Mouse (Mus musculus) heart, adult 2 months (tissue): ENCODE data around the gene Gale. TPM values are rescaled to one million over a fixed set of nuclear protein-coding genes. Genes with fewer than 3 reads are reported as not detected.
A peak's percentile ranks its signal among the peaks of the same experiment; 100 is the strongest.

Experiments
- DNase-seq, 2 experiments: peaks; one replicate each; pipeline ENCODE4 v3.0.0; 2021
- H3K27ac ChIP-seq: fragments of 200-600 bp; 2 replicates; pipeline ENCODE4 v1.8.1; 2022
- H3K27me3 ChIP-seq: fragments of 200-500 bp; 2 replicates; pipeline ENCODE4 v1.6.1; 2012; ENCODE audit warnings: mild to moderate bottlenecking, low read length, inconsistent platforms, mixed read lengths; ENCODE audit not compliant: control insufficient read depth, insufficient read depth
- H3K36me3 ChIP-seq: fragments of 200-500 bp; 2 replicates; pipeline ENCODE4 v1.6.1; 2012; ENCODE audit warnings: low read length, inconsistent platforms; ENCODE audit not compliant: control insufficient read depth, insufficient read depth
- H3K4me1 ChIP-seq: fragments of 200-500 bp; 2 replicates; pipeline ENCODE4 v1.6.1; 2011; ENCODE audit warnings: low read length; ENCODE audit not compliant: control insufficient read depth, insufficient read depth
- H3K4me3 ChIP-seq: fragments of 200-600 bp; 2 replicates; pipeline ENCODE4 v1.8.1; 2022
- H3K79me2 ChIP-seq: fragments of 200-500 bp; replicated peaks from 2 replicates; pipeline ENCODE4 v1.6.1; 2012; ENCODE audit warnings: mild to moderate bottlenecking, inconsistent platforms, low read length, moderate library complexity, mixed read lengths; ENCODE audit not compliant: control insufficient read depth, insufficient read depth
- H3K9ac ChIP-seq: fragments of 200-500 bp; 2 replicates; pipeline ENCODE4 v1.6.1; 2012; ENCODE audit warnings: low read depth, mild to moderate bottlenecking, control low read depth, inconsistent platforms, low read length, mixed read lengths
- CTCF ChIP-seq: fragments of 200-600 bp; IDR thresholded peaks from 2 replicates; pipeline ENCODE4 v1.8.1; 2022; ENCODE audit warnings: antibody characterized with exemption, mild to moderate bottlenecking, moderate library complexity
- EP300 ChIP-seq: fragments of 200-500 bp; IDR thresholded peaks from 2 replicates; pipeline ENCODE4 v1.6.1; 2011; ENCODE audit warnings: low read depth, low read length, control low read depth; ENCODE audit not compliant: insufficient read depth
- POLR2A ChIP-seq: fragments of 200-500 bp; IDR thresholded peaks from 2 replicates; pipeline ENCODE4 v1.6.1; 2011; ENCODE audit warnings: mild to moderate bottlenecking, low read depth, low read length, control low read depth; ENCODE audit not compliant: insufficient read depth
- WGBS: fragments of 180-500 bp; shearing (Covaris S2); methylation state at CpG from one replicate; pipeline ENCODE4 v1.1.7; 2018; 5-methylcytosine and 5-hydroxymethylcytosine counted together
- intact Hi-C: fragments of 180-260 bp; cut with DNase I; formaldehyde crosslinking; loops from one replicate; pipeline ENCODE4 v1.15.1; 2025
- polyA plus RNA-seq: library from polyadenylated mRNA; depleted of rRNA; stranded (reverse); fragments of >200 nt; gene quantifications from 2 replicates; pipeline ENCODE4 v1.2.3, GENCODE M21; 2012
- total RNA-seq, 2 experiments: library from RNA; stranded (reverse); gene quantifications; 2 replicates each; pipeline ENCODE4 v1.2.3; 2021

Gale gene
- total and polyA plus RNA-seq, 3 experiments: 1.6 to 4.6 (median 2.0) TPM

DNA sequence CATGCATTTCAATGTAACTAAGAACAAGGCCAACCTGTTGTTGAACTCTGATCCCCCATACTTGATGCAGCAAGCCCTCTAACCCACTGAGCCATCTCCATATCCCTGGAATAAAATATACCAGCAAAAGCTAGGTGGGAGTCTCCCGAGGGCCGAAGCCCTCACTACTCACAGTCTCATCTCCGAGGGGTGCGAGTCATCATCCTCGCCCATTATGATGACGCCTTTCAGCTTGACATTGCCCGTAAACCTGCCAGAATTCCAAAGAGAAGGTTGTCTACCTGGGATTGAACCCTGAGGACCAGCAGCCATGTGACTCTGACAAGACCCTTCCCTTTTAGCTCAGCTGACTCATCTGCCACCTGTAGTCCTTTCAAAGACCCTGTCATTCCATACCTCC is 22.2 kb downstream of the Gale start:
- Histone ChIP-seq H3K27ac (no peak overlapping the region), H3K79me2 (no peaks in the 10 kb centered on the region), H3K4me3 (no peak overlapping the region), H3K4me1 (peaks cover 4% of the 10 kb centered on the region), H3K9ac (no peak overlapping the region), H3K36me3 (no peaks in the 10 kb centered on the region), H3K27me3 (no peaks in the 10 kb centered on the region)
- DNase-seq: no peak
- WGBS: 88% methylated on average over 7 of the region's 7 CpGs
- intact Hi-C loops: loop anchor here (5.0 kb wide), 2 partner anchors 37 to 67 kb away; partner anchors contain the start of genes Eloa and Rpl11
- TF ChIP-seq POLR2A (no peak), EP300 (no peak)

DNA sequence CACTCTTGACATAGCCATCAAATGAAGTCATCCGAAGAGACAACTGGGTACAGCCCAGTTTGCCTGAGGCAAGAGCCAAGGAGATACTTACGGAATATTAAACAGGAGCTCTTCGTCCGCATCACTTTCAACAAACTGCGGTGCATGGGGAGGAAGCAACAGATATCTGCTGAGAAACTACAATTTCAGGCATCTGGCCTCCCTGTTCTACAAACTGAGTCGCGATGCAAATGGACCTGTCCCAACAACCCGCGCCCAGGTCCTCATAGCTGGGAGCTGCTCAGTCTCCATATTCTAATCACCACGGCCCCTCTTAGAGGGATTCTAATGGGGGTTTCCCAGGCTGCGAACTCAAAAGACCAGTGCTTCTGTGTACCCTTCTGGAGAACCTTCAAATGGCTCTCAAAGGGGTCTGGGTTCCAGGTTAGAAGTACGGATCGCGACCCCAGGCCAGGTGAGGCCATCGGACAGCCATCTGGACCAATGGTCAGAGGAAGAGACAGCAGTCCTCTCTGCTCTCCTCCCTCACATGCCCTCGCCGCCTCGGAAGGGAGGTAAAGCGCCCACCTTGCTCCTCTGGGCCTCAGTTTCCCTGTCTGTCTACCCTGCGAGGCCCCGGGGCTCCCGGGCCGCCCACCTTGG is 22.9 kb downstream of the Gale start:
- H3K27ac ChIP-seq: peak overlapping the region; percentile 90
- intact Hi-C loops: loop anchor here (5.0 kb wide), 2 partner anchors 36 to 66 kb away; partner anchors contain the start of genes Eloa and Rpl11
- TF ChIP-seq POLR2A: no peak
- TF ChIP-seq CTCF: no peak
- no peak for TF ChIP-seq EP300
- no peaks in the 10 kb centered on the region for H3K79me2 ChIP-seq
- H3K9ac ChIP-seq: peak overlapping the region; percentile 97
- H3K4me1 ChIP-seq: peaks cover 4% of the 10 kb centered on the region
- DNase-seq: no peak
- H3K4me3 ChIP-seq: peak overlapping the region; percentile 96
- 10% methylated on average over 23 of the region's 23 CpGs for WGBS
- H3K36me3 ChIP-seq: no peaks in the 10 kb centered on the region
- no peaks in the 10 kb centered on the region for H3K27me3 ChIP-seq

DNA sequence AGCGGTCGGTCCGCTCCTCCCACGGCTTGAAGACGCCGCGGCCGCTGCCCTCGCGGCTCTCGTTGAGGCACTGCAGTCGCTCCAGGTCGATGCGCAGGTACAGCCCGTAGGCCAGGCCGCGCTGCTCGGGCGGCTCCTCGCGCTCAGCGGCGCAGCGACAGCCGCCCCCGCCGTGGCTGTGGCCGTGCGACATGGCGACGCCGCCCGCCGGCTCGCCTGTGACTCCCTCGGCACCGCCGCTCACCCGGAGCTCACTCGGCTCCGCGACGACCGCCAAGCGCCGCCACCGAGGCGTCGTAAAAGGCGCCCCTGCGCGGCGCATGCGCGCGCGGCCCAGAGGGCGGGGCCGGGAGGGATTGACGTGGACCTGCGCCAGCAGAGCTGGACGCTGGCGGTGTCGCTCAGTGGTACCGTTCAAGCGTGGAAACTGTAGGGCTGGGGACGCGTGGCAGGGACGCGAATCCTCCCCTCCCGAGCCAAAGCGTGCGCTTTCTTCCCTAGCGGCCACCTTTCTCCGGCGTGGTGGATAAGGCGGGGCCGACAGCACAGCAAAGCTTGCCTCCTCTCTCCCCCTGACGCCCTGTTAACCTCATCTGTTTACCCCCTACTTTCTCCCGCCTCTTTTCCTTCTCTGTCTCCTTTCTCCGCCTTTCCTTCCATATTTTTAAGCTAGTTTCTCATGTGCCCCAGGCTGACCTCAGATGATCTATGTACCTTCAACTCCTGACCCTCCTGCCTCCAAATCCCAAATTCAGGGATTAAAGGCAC is 23.6 kb downstream of the Gale start, which contains the start of gene Pithd1:
Gene Pithd1, minus strand, starts transcription at position 322 of the 768 bp plus-strand sequence.
- intact Hi-C loops: loop anchor here (5.0 kb wide), 2 partner anchors 35 to 65 kb away; partner anchors contain the start of genes Eloa and Rpl11
- peak; percentile 95 for DNase-seq
- Histone ChIP-seq H3K27me3 (no peaks in the 10 kb centered on the region), H3K4me3 (peak within 1 kb of the TSS; percentile 96), H3K4me1 (peaks cover 4% of the 10 kb centered on the region), H3K79me2 (no peaks in the 10 kb centered on the region), H3K27ac (peak within 1 kb of the TSS; percentile 90), H3K9ac (peak within 1 kb of the TSS; percentile 100), H3K36me3 (no peaks in the 10 kb centered on the region)
- TF ChIP-seq CTCF (peak; percentile 63), EP300 (0 out of 2 replicates have a peak, but pooled peaks have one; percentile 8), POLR2A (peak; percentile 92)
- WGBS: under 1% methylated on average over 69 of the region's 81 CpGs

DNA sequence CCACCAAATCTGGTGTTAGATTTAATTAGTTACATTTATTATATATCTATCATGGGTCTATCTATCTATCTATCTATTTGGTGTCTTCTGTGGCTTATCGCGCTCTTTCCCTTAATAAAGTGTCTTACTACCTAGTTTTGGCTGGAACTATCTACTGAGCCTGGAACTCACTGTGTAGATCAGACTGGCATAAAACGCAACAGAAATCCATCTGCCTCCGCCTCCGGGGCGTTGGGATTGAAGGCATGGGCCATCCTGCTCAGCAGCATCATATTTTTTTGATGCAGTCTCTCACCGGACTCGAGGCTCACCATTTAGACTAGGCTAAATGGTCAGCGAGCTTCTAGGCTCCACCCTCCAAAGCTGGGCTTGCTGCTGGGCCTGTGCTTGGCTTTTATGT is 24.2 kb downstream of the Gale start:
- no peak for DNase-seq
- TF ChIP-seq POLR2A (no peak), CTCF (no peak), EP300 (no peak)
- H3K27ac ChIP-seq: peak overlapping the region; percentile 90
- peak overlapping the region; percentile 96 for H3K4me3 ChIP-seq
- WGBS: 72% methylated on average over 9 of the region's 9 CpGs
- H3K36me3 ChIP-seq: no peaks in the 10 kb centered on the region
- H3K27me3 ChIP-seq: no peaks in the 10 kb centered on the region
- H3K79me2 ChIP-seq: no peaks in the 10 kb centered on the region
- peaks cover 4% of the 10 kb centered on the region for H3K4me1 ChIP-seq
- intact Hi-C loops: loop anchor here (5.0 kb wide), 2 partner anchors 35 to 65 kb away; partner anchors contain the start of genes Eloa and Rpl11
- H3K9ac ChIP-seq: no peak overlapping the region

DNA sequence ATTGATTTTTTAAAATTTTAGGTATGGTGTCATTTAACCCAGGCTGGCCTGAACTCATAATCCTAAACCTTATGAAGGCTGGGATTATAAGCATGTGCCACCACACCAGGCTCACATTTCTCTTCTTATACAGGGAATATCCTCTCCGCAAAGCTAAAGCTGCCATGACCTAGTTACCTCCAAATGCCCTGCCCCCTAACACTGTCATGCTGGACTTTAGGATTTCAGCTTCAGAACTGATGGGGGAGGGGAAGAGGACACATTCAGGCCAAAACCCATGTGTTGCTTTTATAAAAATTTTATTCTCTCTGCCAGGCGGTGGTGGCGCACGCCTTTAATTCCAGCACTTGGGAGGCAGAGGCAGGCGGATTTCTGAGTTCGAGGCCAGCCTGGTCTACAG is 30.4 kb downstream of the Gale start:
- Histone ChIP-seq H3K9ac (no peak overlapping the region), H3K4me1 (no peaks in the 10 kb centered on the region), H3K27ac (no peak overlapping the region), H3K27me3 (no peaks in the 10 kb centered on the region), H3K79me2 (no peaks in the 10 kb centered on the region), H3K36me3 (no peaks in the 10 kb centered on the region), H3K4me3 (no peak overlapping the region)
- no peak for TF ChIP-seq EP300
- no peak for TF ChIP-seq CTCF
- no peak for TF ChIP-seq POLR2A
- intact Hi-C loops: no loop called here
- DNase-seq: no peak
- WGBS: 94% methylated on average over 6 of the region's 6 CpGs

DNA sequence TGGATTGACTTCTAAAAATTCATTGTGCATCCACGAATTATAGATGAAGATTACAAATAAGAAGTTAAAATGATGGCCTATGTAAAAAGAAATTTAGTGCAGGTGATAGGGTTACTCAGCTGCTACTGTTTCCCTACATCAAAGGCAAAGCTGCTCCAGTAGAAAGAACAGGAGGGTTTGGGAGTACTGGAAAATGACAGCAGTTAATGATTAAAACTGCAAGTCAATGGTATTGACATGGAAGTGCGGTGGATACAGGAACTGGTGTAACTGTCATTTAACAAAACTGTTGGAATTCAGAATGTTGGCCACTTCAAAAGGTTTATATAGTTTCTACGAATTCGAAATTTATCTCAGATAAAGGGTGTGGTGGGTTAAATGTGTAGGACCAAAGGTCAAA is 31.6 kb downstream of the Gale start:
- no peak for DNase-seq
- Histone ChIP-seq H3K36me3 (no peaks in the 10 kb centered on the region), H3K4me1 (no peaks in the 10 kb centered on the region), H3K79me2 (no peaks in the 10 kb centered on the region), H3K27me3 (no peaks in the 10 kb centered on the region), H3K4me3 (no peak overlapping the region), H3K9ac (no peak overlapping the region), H3K27ac (no peak overlapping the region)
- WGBS: 82% methylated on average over 4 of the region's 4 CpGs
- TF ChIP-seq EP300: no peak
- no peak for TF ChIP-seq CTCF
- TF ChIP-seq POLR2A: no peak
- intact Hi-C loops: no loop called here
